Mouse (Mus musculus): ENCODE results near the gene Prkra. TPM values are rescaled to one million over a fixed set of nuclear protein-coding genes. Genes with fewer than 3 reads are reported as not detected.
A peak's percentile ranks its signal among the peaks of the same experiment; 100 is the strongest.

Gene Prkra
- polyA plus RNA-seq, 1 experiment from 2014 or later, result 58.0 TPM

GRCm38 (mm10) chr2:76674725-76675427 is 27.1 kb upstream of the Prkra start, which contains the start of gene Plekha3:
Gene Plekha3, plus strand, starts transcription at chr2:76675281.
- WGBS, result 5% methylated on average over 44 of the region's 52 CpGs
- H3K4me1 ChIP-seq, result peaks cover 22% of the 10 kb centered on the region
- peak; percentile 73 for ATAC-seq (ENCODE audit: insufficient number of reproducible peaks, low FRiP score, low TSS enrichment, low read depth)
- H3K36me3 ChIP-seq, result peaks cover 3% of the 10 kb centered on the region; the same call in 1 of the 2 replicates
- no peaks in the 10 kb centered on the region for H3K9me3 ChIP-seq
- no peaks in the 10 kb centered on the region for H3K27me3 ChIP-seq
- peak within 1 kb of the TSS; percentile 89 for H3K27ac ChIP-seq
- H3K9ac ChIP-seq, result peak within 1 kb of the TSS; percentile 77
- peak within 1 kb of the TSS; percentile 77 for H3K4me3 ChIP-seq
- H3K4me2 ChIP-seq, result peak within 1 kb of the TSS; percentile 49

DNA sequence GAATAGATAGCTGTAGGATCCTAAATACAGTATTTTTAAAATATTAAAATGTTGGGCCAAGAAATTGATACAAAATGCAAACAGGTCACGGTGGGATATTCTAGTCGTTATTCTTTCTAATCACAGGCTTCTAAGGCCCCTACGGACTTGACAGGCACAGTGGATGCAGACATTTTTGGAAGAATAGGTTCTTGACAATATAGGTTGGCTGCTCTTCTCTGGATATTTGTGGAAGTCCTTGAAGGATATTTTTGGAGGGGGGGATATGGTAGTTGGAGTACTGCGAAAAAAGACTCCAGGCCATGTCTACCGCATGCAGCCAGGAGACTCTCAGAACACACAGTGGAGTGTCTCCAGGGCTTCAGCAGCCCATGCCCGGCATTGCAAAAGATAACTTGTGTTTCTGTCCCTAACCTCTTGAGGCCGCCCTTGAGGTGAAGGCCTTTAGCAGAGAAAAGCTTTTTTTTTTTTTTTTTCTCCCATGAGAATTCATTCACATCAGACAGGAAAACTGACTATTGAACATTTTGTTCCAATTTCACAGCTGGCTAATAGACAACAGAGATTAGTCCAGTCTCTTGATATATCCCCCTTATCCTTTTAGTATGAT is 25.8 kb upstream of the Prkra start:
- peak overlapping the region; percentile 42 for H3K4me3 ChIP-seq
- peaks cover 7% of the 10 kb centered on the region; the same call in 1 of the 2 replicates for H3K36me3 ChIP-seq
- no peak for ATAC-seq (ENCODE audit: insufficient number of reproducible peaks, low FRiP score, low TSS enrichment, low read depth)
- no peaks in the 10 kb centered on the region for H3K9me3 ChIP-seq
- peaks cover 22% of the 10 kb centered on the region for H3K4me1 ChIP-seq
- no peaks in the 10 kb centered on the region for H3K27me3 ChIP-seq
- peak overlapping the region; percentile 85 for H3K27ac ChIP-seq
- H3K4me2 ChIP-seq, result peak overlapping the region; percentile 51
- WGBS, result 46% methylated on average over 7 of the region's 7 CpGs
- H3K9ac ChIP-seq, result no peak overlapping the region

DNA sequence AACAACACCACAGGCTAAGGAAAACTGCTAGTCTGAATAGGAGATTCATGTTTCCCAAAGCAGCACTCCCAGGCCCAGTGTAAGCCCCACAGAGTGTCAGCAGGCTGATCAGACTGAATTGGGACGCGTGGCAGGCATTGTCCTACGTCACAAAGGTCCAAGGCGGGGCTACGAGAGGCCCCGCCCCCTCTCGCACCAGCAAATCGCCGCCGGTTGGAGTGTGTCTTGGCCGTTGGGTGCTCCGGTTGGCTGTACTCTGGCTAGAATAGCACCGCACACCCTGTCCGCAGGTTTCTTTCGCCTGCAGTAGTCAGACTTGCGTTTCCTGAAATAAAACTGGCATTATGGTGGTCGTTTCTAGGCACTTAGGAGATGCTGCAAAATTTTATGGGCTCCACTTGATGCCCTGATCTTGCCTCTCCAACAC is 25.2 kb upstream of the Prkra start, which contains the start of gene Fkbp7:
Gene Fkbp7 (minus strand): TSS at position 151 of the 427 bp plus-strand sequence.
- Histone ChIP-seq H3K9me3 (no peaks in the 10 kb centered on the region), H3K9ac (peak within 1 kb of the TSS; percentile 47), H3K27ac (peak within 1 kb of the TSS; percentile 85), H3K4me3 (peak within 1 kb of the TSS; percentile 42), H3K4me1 (peaks cover 22% of the 10 kb centered on the region), H3K4me2 (peak within 1 kb of the TSS; percentile 51), H3K27me3 (no peaks in the 10 kb centered on the region), H3K36me3 (peaks cover 7% of the 10 kb centered on the region; the same call in 1 of the 2 replicates)
- 0% methylated on average over 17 of the region's 17 CpGs for WGBS
- ATAC-seq (ENCODE audit: insufficient number of reproducible peaks, low FRiP score, low TSS enrichment, low read depth), result peak; percentile 89

DNA sequence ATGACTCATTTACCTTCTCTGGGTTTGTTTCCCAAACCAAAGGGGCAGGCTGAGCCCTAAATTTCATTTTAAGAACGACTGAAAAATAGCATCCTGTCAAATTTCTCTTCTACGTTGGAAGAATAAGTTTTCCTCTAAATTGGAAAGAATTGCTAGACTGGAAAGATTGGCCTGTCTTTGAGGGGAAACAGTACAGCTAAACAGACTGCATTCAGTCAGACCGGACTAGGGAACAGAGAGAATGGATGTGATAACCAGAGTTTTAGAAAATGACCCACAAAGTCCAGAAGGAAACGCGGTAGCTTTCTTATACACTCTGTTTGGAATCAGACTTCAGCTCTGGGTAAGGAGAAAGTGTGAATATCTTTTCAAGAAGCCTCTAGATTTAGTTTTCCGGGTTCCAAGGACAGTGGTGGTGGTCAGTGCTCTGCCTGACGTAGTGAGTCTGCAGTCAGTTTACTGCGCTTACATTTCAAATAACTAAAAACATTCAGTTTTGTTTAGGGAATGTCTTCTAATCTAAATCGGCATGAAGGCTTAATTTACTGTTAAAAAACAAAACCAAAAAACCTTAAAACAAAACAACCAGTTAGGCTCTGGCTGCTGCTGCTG is 24.4 kb upstream of the Prkra start:
- H3K9me3 ChIP-seq, result no peaks in the 10 kb centered on the region
- H3K4me2 ChIP-seq, result peak overlapping the region; percentile 51
- H3K9ac ChIP-seq, result peak overlapping the region; percentile 47
- 16% methylated on average over 9 of the region's 9 CpGs for WGBS
- H3K27ac ChIP-seq, result peak overlapping the region; percentile 85
- peak overlapping the region; percentile 42 for H3K4me3 ChIP-seq
- ATAC-seq (ENCODE audit: insufficient number of reproducible peaks, low FRiP score, low TSS enrichment, low read depth), result no peak
- peaks cover 24% of the 10 kb centered on the region for H3K4me1 ChIP-seq
- no peaks in the 10 kb centered on the region for H3K27me3 ChIP-seq
- peaks cover 7% of the 10 kb centered on the region; the same call in 1 of the 2 replicates for H3K36me3 ChIP-seq

GRCm38 (mm10) chr2:76671641-76672040 is 23.8 kb upstream of the Prkra start:
- Histone ChIP-seq H3K9ac (0 out of 2 replicates have a peak overlapping the region, but pooled peaks have one; percentile 47), H3K4me3 (peak overlapping the region; percentile 42), H3K27ac (0 out of 2 replicates have a peak overlapping the region, but pooled peaks have one; percentile 85), H3K9me3 (no peaks in the 10 kb centered on the region), H3K36me3 (peaks cover 7% of the 10 kb centered on the region; the same call in 1 of the 2 replicates), H3K4me1 (peaks cover 23% of the 10 kb centered on the region), H3K4me2 (peak overlapping the region; percentile 51), H3K27me3 (no peaks in the 10 kb centered on the region)
- no peak for ATAC-seq (ENCODE audit: insufficient number of reproducible peaks, low FRiP score, low TSS enrichment, low read depth)
- 76% methylated on average over 6 of the region's 6 CpGs for WGBS

DNA sequence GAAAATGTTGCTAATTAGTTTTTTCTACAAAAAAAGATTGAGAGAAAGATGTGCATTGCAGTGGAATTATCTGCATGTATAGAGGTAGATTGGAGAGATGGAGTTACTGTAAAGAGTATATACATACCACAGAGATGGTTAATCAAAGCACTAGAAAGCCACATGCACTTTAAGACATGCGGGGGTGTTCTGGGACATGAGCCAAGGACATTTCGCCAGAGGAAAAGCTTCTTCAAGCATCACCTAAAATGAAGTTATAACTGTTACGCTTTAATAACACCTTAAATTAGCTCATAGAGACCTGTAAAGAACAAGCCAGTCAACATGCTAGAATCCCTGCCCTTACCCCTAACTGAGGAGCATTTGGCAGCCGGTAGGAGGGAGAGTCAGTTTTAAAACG is 19.4 kb upstream of the Prkra start:
- Histone ChIP-seq H3K9me3 (no peaks in the 10 kb centered on the region), H3K27ac (no peak overlapping the region), H3K4me3 (no peak overlapping the region), H3K9ac (no peak overlapping the region), H3K4me2 (no peak overlapping the region), H3K27me3 (no peaks in the 10 kb centered on the region), H3K36me3 (peaks cover 29% of the 10 kb centered on the region), H3K4me1 (peaks cover 7% of the 10 kb centered on the region; the same call in 1 of the 2 replicates)
- ATAC-seq (ENCODE audit: insufficient number of reproducible peaks, low FRiP score, low TSS enrichment, low read depth), result no peak
- 58% methylated on average over 5 of the region's 5 CpGs for WGBS

GRCm38 (mm10) chr2:76665531-76665930 is 17.7 kb upstream of the Prkra start:
- no peaks in the 10 kb centered on the region for H3K27me3 ChIP-seq
- no peak overlapping the region for H3K4me2 ChIP-seq
- 96% methylated on average over 7 of the region's 7 CpGs for WGBS
- no peak overlapping the region for H3K4me3 ChIP-seq
- H3K36me3 ChIP-seq, result peaks cover 35% of the 10 kb centered on the region
- no peaks in the 10 kb centered on the region for H3K9me3 ChIP-seq
- H3K27ac ChIP-seq, result no peak overlapping the region
- H3K9ac ChIP-seq, result no peak overlapping the region
- ATAC-seq (ENCODE audit: insufficient number of reproducible peaks, low FRiP score, low TSS enrichment, low read depth), result no peak
- H3K4me1 ChIP-seq, result 0 out of 2 replicates have a peak, but pooled peaks cover 3% of the 10 kb centered on the region

GRCm38 (mm10) chr2:76659419-76659818 is 11.6 kb upstream of the Prkra start:
- H3K4me1 ChIP-seq, result 0 out of 2 replicates have a peak, but pooled peaks cover 2% of the 10 kb centered on the region
- no peak for ATAC-seq (ENCODE audit: insufficient number of reproducible peaks, low FRiP score, low TSS enrichment, low read depth)
- no peak overlapping the region for H3K27ac ChIP-seq
- WGBS, result 49% methylated on average over 5 of the region's 8 CpGs
- H3K4me3 ChIP-seq, result no peak overlapping the region
- H3K9ac ChIP-seq, result no peak overlapping the region
- H3K4me2 ChIP-seq, result no peak overlapping the region
- H3K36me3 ChIP-seq, result peaks cover 20% of the 10 kb centered on the region
- no peaks in the 10 kb centered on the region for H3K27me3 ChIP-seq
- no peaks in the 10 kb centered on the region for H3K9me3 ChIP-seq

DNA sequence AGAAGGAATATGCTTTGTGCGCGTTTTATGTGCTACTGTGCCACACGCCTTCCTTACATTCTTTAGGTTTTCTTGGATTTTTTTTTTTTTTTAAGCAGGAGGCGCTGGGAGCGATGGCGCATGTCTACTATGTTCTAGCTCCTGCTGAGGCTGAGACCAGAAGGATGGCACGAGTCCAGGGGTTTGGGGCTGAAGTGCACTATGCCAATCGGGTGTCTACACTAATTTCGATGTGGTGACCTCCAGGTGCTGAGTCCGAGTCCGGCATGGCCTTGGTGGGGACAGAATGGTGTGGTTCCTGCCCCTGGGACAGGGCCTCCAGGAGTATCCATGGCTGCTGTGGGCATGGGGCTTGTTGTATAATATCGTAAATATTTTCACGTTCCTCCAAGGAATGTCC is 10.7 kb upstream of the Prkra start:
- peaks cover 11% of the 10 kb centered on the region for H3K36me3 ChIP-seq

DNA sequence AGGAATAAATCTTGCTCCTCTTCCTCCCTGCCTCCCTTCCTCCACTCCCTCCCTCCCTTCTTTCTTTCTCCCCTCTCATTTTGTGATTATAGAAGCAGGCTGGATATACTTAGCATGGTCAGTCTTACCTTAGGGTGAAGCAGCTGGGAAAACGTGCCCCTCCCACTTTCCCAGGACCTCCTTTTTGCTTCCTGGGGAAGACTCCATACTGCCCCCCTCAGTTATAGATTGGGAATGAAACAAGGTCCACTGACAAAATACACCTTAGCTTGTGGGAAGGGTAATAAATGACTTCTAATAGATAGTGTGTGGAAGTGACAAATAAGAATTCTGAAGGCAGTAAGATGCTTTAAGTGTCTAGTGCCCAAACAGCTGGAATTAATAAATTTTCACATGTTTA is 8.2 kb upstream of the Prkra start:
- no peaks in the 10 kb centered on the region for H3K9me3 ChIP-seq
- no peak for ATAC-seq (ENCODE audit: insufficient number of reproducible peaks, low FRiP score, low TSS enrichment, low read depth)
- H3K4me3 ChIP-seq, result no peak overlapping the region
- no peak overlapping the region for H3K27ac ChIP-seq
- 9% methylated on average over 1 of the region's 1 CpGs for WGBS
- 0 out of 2 replicates have a peak, but pooled peaks cover 2% of the 10 kb centered on the region for H3K4me1 ChIP-seq
- H3K9ac ChIP-seq, result no peak overlapping the region
- H3K27me3 ChIP-seq, result no peaks in the 10 kb centered on the region
- no peaks in the 10 kb centered on the region for H3K36me3 ChIP-seq
- no peak overlapping the region for H3K4me2 ChIP-seq

More for the DNA sequence above, 10.7 kb upstream of the Prkra start:
- no peak for ATAC-seq (ENCODE audit: insufficient number of reproducible peaks, low FRiP score, low TSS enrichment, low read depth)
- Histone ChIP-seq H3K4me2 (no peak overlapping the region), H3K9ac (no peak overlapping the region), H3K4me3 (no peak overlapping the region), H3K4me1 (0 out of 2 replicates have a peak, but pooled peaks cover 2% of the 10 kb centered on the region), H3K27me3 (no peaks in the 10 kb centered on the region), H3K27ac (no peak overlapping the region), H3K9me3 (no peaks in the 10 kb centered on the region)
- WGBS, result 72% methylated on average over 13 of the region's 13 CpGs

DNA sequence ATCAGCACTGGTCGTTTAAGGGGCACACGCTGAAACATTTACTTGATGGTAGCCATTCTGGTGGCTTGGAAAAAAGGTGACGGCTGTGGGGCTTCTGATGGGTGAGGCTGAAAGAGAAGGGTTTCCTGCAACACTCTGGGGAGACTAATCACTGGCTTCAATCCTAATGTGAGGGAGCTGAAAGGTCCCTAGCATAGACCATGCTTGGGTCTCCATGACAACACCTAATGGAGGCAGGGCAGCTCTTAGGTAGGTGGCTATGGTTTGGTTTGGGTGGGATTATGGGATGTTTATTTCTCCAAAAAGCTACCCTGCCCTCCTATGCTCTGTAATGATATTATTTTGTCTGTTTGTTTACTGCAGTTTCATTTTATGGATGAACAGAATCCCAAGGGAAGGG is 7.6 kb upstream of the Prkra start:
- Histone ChIP-seq H3K27me3 (no peaks in the 10 kb centered on the region), H3K4me2 (no peak overlapping the region), H3K36me3 (no peaks in the 10 kb centered on the region), H3K27ac (no peak overlapping the region), H3K9ac (no peak overlapping the region), H3K4me1 (0 out of 2 replicates have a peak, but pooled peaks cover 2% of the 10 kb centered on the region), H3K9me3 (no peaks in the 10 kb centered on the region), H3K4me3 (no peak overlapping the region)
- no peak for ATAC-seq (ENCODE audit: insufficient number of reproducible peaks, low FRiP score, low TSS enrichment, low read depth)
- WGBS, result 81% methylated on average over 3 of the region's 3 CpGs

Data from limb, embryonic 15.5 days (tissue).